Mouse (Mus musculus) stomach, postnatal 0 days (tissue): Measurements from ENCODE around the gene Ap4b1.

Source experiments
- CTCF ChIP-seq: IDR thresholded peaks from 2 replicates; pipeline ENCODE4 v1.5.1; 2016; ENCODE audit warnings: antibody characterized with exemption, low read depth, mild to moderate bottlenecking, moderate library complexity
- EP300 ChIP-seq: optimal IDR thresholded peaks from 2 replicates; pipeline ENCODE3; 2016; ENCODE audit warnings: antibody characterized with exemption

DNA sequence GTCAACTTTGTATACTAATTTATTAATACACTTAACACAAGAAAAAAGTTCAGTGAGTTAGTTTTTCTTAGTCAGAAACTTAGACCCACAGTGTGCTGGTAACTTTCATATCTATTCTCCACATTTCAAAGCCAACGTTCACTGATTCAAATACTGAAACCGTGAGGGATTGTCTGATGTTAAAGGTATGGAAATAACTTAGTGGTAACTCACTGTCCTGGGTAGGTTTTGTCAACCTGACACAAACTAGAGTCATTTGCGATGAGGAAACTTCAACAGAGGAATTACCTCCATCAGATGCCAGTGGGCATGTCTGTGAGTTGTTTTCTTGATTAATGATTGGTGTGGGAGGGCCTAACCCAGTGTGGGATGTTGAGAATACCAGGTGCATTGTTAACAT is 19.7 kb downstream of the Ap4b1 start:
- TF ChIP-seq CTCF (no peak), EP300 (no peak)
